Mouse (Mus musculus) C2C12 (cell line): ENCODE data around the gene Ssc5d.

Source experiments
- CEBPB ChIP-seq: IDR thresholded peaks from one replicate; pipeline ENCODE4 v1.6.1; 2011; ENCODE audit warnings: low read depth, mild to moderate bottlenecking, control low read depth, moderate library complexity
- CTCF ChIP-seq: IDR thresholded peaks from one replicate; pipeline ENCODE4 v1.5.1; 2011; ENCODE audit not compliant: control insufficient read depth, insufficient read depth, insufficient read length
- MAX ChIP-seq: IDR thresholded peaks from one replicate; pipeline ENCODE4 v1.6.1; 2011; ENCODE audit warnings: mild to moderate bottlenecking, control low read depth
- USF1 ChIP-seq: IDR thresholded peaks from one replicate; pipeline ENCODE4 v1.6.1; 2011; ENCODE audit warnings: low read depth, mild to moderate bottlenecking, control low read depth, moderate library complexity

- TF ChIP-seq USF1 (no peak), CTCF (no peak), MAX (no peak), CEBPB (no peak)
These were observed 38.9 kb upstream of the Ssc5d start for GRCm38 (mm10) chr7:4886680-4887079.
